Mouse (Mus musculus) limb, embryonic 10.5 days (tissue): ENCODE measurements around the gene Hlx. TPM values are rescaled to one million over a fixed set of nuclear protein-coding genes. Genes with fewer than 3 reads are reported as not detected.
A peak's percentile ranks its signal among the peaks of the same experiment; 100 is the strongest.

Experiments used
- DNase-seq: peaks from one replicate; pipeline ENCODE4 v3.0.0-alpha.2; 2017; ENCODE audit warnings: low spot score
- H3K27ac ChIP-seq: fragments of 300-500 bp; sonication (generic); 2 replicates; pipeline ENCODE4 v1.5.1; 2016; ENCODE audit warnings: mild to moderate bottlenecking
- H3K27me3 ChIP-seq: fragments of 300-500 bp; sonication (generic); 2 replicates; pipeline ENCODE4 v1.6.1; 2016; ENCODE audit warnings: low read depth, mild to moderate bottlenecking; ENCODE audit not compliant: poor library complexity, severe bottlenecking
- H3K36me3 ChIP-seq: fragments of 300-500 bp; sonication (generic); 2 replicates; pipeline ENCODE4 v1.6.1; 2016; ENCODE audit warnings: mild to moderate bottlenecking, moderate library complexity
- H3K4me1 ChIP-seq: fragments of 300-500 bp; sonication (generic); 2 replicates; pipeline ENCODE4 v1.6.1; 2016
- H3K4me3 ChIP-seq: fragments of 300-500 bp; sonication (generic); 2 replicates; pipeline ENCODE4 v1.5.1; 2016; ENCODE audit warnings: mild to moderate bottlenecking, moderate library complexity
- H3K9me3 ChIP-seq: fragments of 300-500 bp; sonication (generic); replicated peaks from 2 replicates; pipeline ENCODE4 v1.6.1; 2016; ENCODE audit warnings: mild to moderate bottlenecking
- WGBS: fragments of 180-500 bp; shearing (Covaris S2); methylation state at CpG from one replicate; pipeline ENCODE4 v1.1.7; 2016; 5-methylcytosine and 5-hydroxymethylcytosine counted together
- polyA plus RNA-seq: library from polyadenylated mRNA; unstranded; fragments of >200 nt; fragmentation: Nextera tagmentation; extraction: Ambion mirVana; gene quantifications from 2 replicates; pipeline ENCODE4 v1.2.1, GENCODE M21; 2016

Hlx gene
- polyA plus RNA-seq, 1 experiment from 2014 or later, result 7.2 TPM

GRCm38 (mm10) chr1:184717691-184718200 lies 14.7 kb downstream of the Hlx start:
- DNase-seq, result no peak
- peaks cover 100% of the 10 kb centered on the region for H3K27me3 ChIP-seq
- H3K27ac ChIP-seq, result no peak overlapping the region
- H3K4me3 ChIP-seq, result no peak overlapping the region
- no peaks in the 10 kb centered on the region for H3K36me3 ChIP-seq
- no peaks in the 10 kb centered on the region for H3K9me3 ChIP-seq
- 2% methylated on average over 12 of the region's 12 CpGs for WGBS
- peaks cover 25% of the 10 kb centered on the region for H3K4me1 ChIP-seq

- DNase-seq, result peak; percentile 50
- WGBS, result under 1% methylated on average over 18 of the region's 18 CpGs
- H3K36me3 ChIP-seq, result no peaks in the 10 kb centered on the region
These were observed 15.3 kb downstream of the Hlx start for GRCm38 (mm10) chr1:184717016-184717568.

GRCm38 (mm10) chr1:184716117-184716516 lies 16.3 kb downstream of the Hlx start:
- Histone ChIP-seq H3K9me3 (no peaks in the 10 kb centered on the region), H3K4me1 (peaks cover 25% of the 10 kb centered on the region), H3K4me3 (no peak overlapping the region), H3K27me3 (peaks cover 100% of the 10 kb centered on the region), H3K27ac (no peak overlapping the region), H3K36me3 (no peaks in the 10 kb centered on the region)
- under 1% methylated on average over 6 of the region's 6 CpGs for WGBS
- DNase-seq, result no peak

More at GRCm38 (mm10) chr1:184717016-184717568, 15.3 kb downstream of the Hlx start:
- Histone ChIP-seq H3K27me3 (peaks cover 100% of the 10 kb centered on the region), H3K9me3 (no peaks in the 10 kb centered on the region), H3K4me3 (no peak overlapping the region), H3K27ac (no peak overlapping the region), H3K4me1 (peaks cover 25% of the 10 kb centered on the region)

GRCm38 (mm10) chr1:184715693-184716092 lies 16.7 kb downstream of the Hlx start:
- 22% methylated on average over 6 of the region's 6 CpGs for WGBS
- Histone ChIP-seq H3K4me1 (peaks cover 25% of the 10 kb centered on the region), H3K36me3 (no peaks in the 10 kb centered on the region)

GRCm38 (mm10) chr1:184714515-184714914 lies 17.9 kb downstream of the Hlx start:
- Histone ChIP-seq H3K27ac (no peak overlapping the region), H3K9me3 (no peaks in the 10 kb centered on the region), H3K4me3 (no peak overlapping the region), H3K27me3 (peaks cover 94% of the 10 kb centered on the region), H3K4me1 (peaks cover 25% of the 10 kb centered on the region), H3K36me3 (no peaks in the 10 kb centered on the region)
- DNase-seq, result no peak
- WGBS, result 23% methylated on average over 3 of the region's 3 CpGs

More at GRCm38 (mm10) chr1:184715693-184716092, 16.7 kb downstream of the Hlx start:
- DNase-seq, result no peak
- no peak overlapping the region for H3K4me3 ChIP-seq
- H3K27me3 ChIP-seq, result peaks cover 98% of the 10 kb centered on the region
- no peaks in the 10 kb centered on the region for H3K9me3 ChIP-seq
- no peak overlapping the region for H3K27ac ChIP-seq

GRCm38 (mm10) chr1:184713716-184714115 lies 18.7 kb downstream of the Hlx start:
- Histone ChIP-seq H3K4me3 (no peak overlapping the region), H3K27me3 (peaks cover 93% of the 10 kb centered on the region), H3K27ac (no peak overlapping the region), H3K4me1 (peaks cover 32% of the 10 kb centered on the region), H3K36me3 (no peaks in the 10 kb centered on the region), H3K9me3 (no peaks in the 10 kb centered on the region)
- no peak for DNase-seq
- WGBS, result 61% methylated on average over 5 of the region's 5 CpGs

GRCm38 (mm10) chr1:184707532-184708248 lies 24.7 kb downstream of the Hlx start:
- no peak overlapping the region for H3K4me3 ChIP-seq
- no peaks in the 10 kb centered on the region for H3K9me3 ChIP-seq
- WGBS, result 64% methylated on average over 4 of the region's 4 CpGs
- H3K27me3 ChIP-seq, result peaks cover 60% of the 10 kb centered on the region
- no peak overlapping the region for H3K27ac ChIP-seq
- H3K4me1 ChIP-seq, result peaks cover 12% of the 10 kb centered on the region; the same call in 1 of the 2 replicates
- no peaks in the 10 kb centered on the region for H3K36me3 ChIP-seq
- no peak for DNase-seq

GRCm38 (mm10) chr1:184704901-184705300 lies 27.5 kb downstream of the Hlx start:
- no peak overlapping the region for H3K27ac ChIP-seq
- peaks cover 46% of the 10 kb centered on the region for H3K27me3 ChIP-seq
- H3K9me3 ChIP-seq, result no peaks in the 10 kb centered on the region
- no peak for DNase-seq
- H3K36me3 ChIP-seq, result no peaks in the 10 kb centered on the region
- 54% methylated on average over 3 of the region's 3 CpGs for WGBS
- no peak overlapping the region for H3K4me3 ChIP-seq
- peaks cover 12% of the 10 kb centered on the region; the same call in 1 of the 2 replicates for H3K4me1 ChIP-seq

- Histone ChIP-seq H3K27ac (no peak overlapping the region), H3K4me1 (no peaks in the 10 kb centered on the region), H3K27me3 (peaks cover 8% of the 10 kb centered on the region; the same call in 1 of the 2 replicates), H3K9me3 (no peaks in the 10 kb centered on the region), H3K36me3 (no peaks in the 10 kb centered on the region), H3K4me3 (no peak overlapping the region)
- no peak for DNase-seq
- 89% methylated on average over 1 of the region's 1 CpGs for WGBS
These were observed 33.1 kb downstream of the Hlx start for GRCm38 (mm10) chr1:184699295-184699694.

- Histone ChIP-seq H3K36me3 (no peaks in the 10 kb centered on the region), H3K4me3 (no peak overlapping the region), H3K9me3 (no peaks in the 10 kb centered on the region), H3K27me3 (no peaks in the 10 kb centered on the region), H3K27ac (no peak overlapping the region), H3K4me1 (peaks cover 5% of the 10 kb centered on the region; the same call in 1 of the 2 replicates)
- DNase-seq, result no peak
- WGBS, result 78% methylated on average over 2 of the region's 2 CpGs
These were observed 37.0 kb downstream of the Hlx start for GRCm38 (mm10) chr1:184695451-184695850.

GRCm38 (mm10) chr1:184692204-184692904 lies 40.1 kb downstream of the Hlx start:
- Histone ChIP-seq H3K27me3 (peaks cover 21% of the 10 kb centered on the region), H3K4me1 (peaks cover 5% of the 10 kb centered on the region; the same call in 1 of the 2 replicates)
- 60% methylated on average over 10 of the region's 10 CpGs for WGBS

GRCm38 (mm10) chr1:184691240-184691639 lies 41.2 kb downstream of the Hlx start:
- no peak overlapping the region for H3K4me3 ChIP-seq
- no peak for DNase-seq
- no peaks in the 10 kb centered on the region for H3K9me3 ChIP-seq
- peaks cover 5% of the 10 kb centered on the region; the same call in 1 of the 2 replicates for H3K4me1 ChIP-seq
- no peak overlapping the region for H3K27ac ChIP-seq
- 83% methylated on average over 8 of the region's 8 CpGs for WGBS
- H3K27me3 ChIP-seq, result peaks cover 26% of the 10 kb centered on the region
- H3K36me3 ChIP-seq, result no peaks in the 10 kb centered on the region

More at GRCm38 (mm10) chr1:184692204-184692904, 40.1 kb downstream of the Hlx start:
- Histone ChIP-seq H3K9me3 (no peaks in the 10 kb centered on the region), H3K36me3 (no peaks in the 10 kb centered on the region), H3K4me3 (no peak overlapping the region), H3K27ac (no peak overlapping the region)
- DNase-seq, result no peak

GRCm38 (mm10) chr1:184688026-184688425 lies 44.4 kb downstream of the Hlx start:
- 50% methylated on average over 7 of the region's 7 CpGs for WGBS
- no peak for DNase-seq
- no peaks in the 10 kb centered on the region for H3K9me3 ChIP-seq
- peaks cover 28% of the 10 kb centered on the region for H3K27me3 ChIP-seq
- H3K36me3 ChIP-seq, result no peaks in the 10 kb centered on the region
- H3K27ac ChIP-seq, result no peak overlapping the region
- H3K4me1 ChIP-seq, result peaks cover 5% of the 10 kb centered on the region; the same call in 1 of the 2 replicates
- H3K4me3 ChIP-seq, result no peak overlapping the region
